Mouse (Mus musculus) kidney, postnatal 0 days (tissue): ENCODE data around the gene Ptgs1. TPM values are rescaled to one million over a fixed set of nuclear protein-coding genes. Genes with fewer than 3 reads are reported as not detected.
"Not testable (repeated sequence)": the region's sequence is repeated elsewhere in the genome, so short reads cannot be mapped to it uniquely, and the experiment has no call there.

ENCODE experiments used
- ATAC-seq: fragments of 200-750 bp; cut with Nextera tagmentation; replicated peaks from 2 replicates; pipeline ENCODE4 v1.8.0; 2017; ENCODE audit warnings: low read depth, moderate number of reproducible peaks, moderate TSS enrichment, moderate library complexity; ENCODE audit not compliant: low FRiP score
- DNase-seq: peaks from one replicate; pipeline ENCODE4 v3.0.0-alpha.2; 2016; ENCODE audit warnings: low spot score
- H3K27ac ChIP-seq: fragments of 300-500 bp; sonication (generic); 2 replicates; pipeline ENCODE4 v1.5.1; 2014; ENCODE audit warnings: mild to moderate bottlenecking
- H3K27me3 ChIP-seq: fragments of 300-500 bp; sonication (generic); 2 replicates; pipeline ENCODE4 v1.6.1; 2014; ENCODE audit warnings: low read length, mixed read lengths; ENCODE audit not compliant: insufficient read depth
- H3K36me3 ChIP-seq: fragments of 300-500 bp; sonication (generic); 2 replicates; pipeline ENCODE4 v1.6.1; 2014; ENCODE audit warnings: low read length, mixed read lengths; ENCODE audit not compliant: insufficient read depth
- H3K4me1 ChIP-seq: fragments of 300-500 bp; sonication (generic); replicated peaks from 2 replicates; pipeline ENCODE4 v1.6.1; 2014; ENCODE audit warnings: antibody characterized with exemption, low read length, mixed read lengths; ENCODE audit not compliant: insufficient read depth
- H3K4me2 ChIP-seq: fragments of 300-500 bp; sonication (generic); 2 replicates; pipeline ENCODE4 v1.6.1; 2014; ENCODE audit warnings: mild to moderate bottlenecking, low read length, moderate library complexity, mixed read lengths
- H3K4me3 ChIP-seq: fragments of 300-500 bp; sonication (generic); replicated peaks from 2 replicates; pipeline ENCODE4 v1.5.1; 2014; ENCODE audit warnings: low read depth, low read length
- H3K9ac ChIP-seq: fragments of 300-500 bp; sonication (generic); 2 replicates; pipeline ENCODE4 v1.6.1; 2014; ENCODE audit warnings: low read depth, low read length
- H3K9me3 ChIP-seq: fragments of 300-500 bp; sonication (generic); replicated peaks from 2 replicates; pipeline ENCODE4 v1.6.1; 2016; ENCODE audit warnings: low read length, inconsistent platforms, mixed read lengths
- CTCF ChIP-seq: IDR thresholded peaks from 2 replicates; pipeline ENCODE4 v1.5.1; 2016; ENCODE audit warnings: antibody characterized with exemption, low read depth, mild to moderate bottlenecking, moderate library complexity
- WGBS: fragments of 180-500 bp; shearing (Covaris S2); extraction: QIAGEN DNeasy Blood & Tissue Kit; methylation state at CpG from one replicate; pipeline ENCODE4 v1.1.7; 2014; 5-methylcytosine and 5-hydroxymethylcytosine counted together
- polyA plus RNA-seq: library from polyadenylated mRNA; unstranded; fragments of >200 nt; fragmentation: Nextera tagmentation; extraction: Ambion mirVana; gene quantifications from 2 replicates; pipeline ENCODE4 v1.2.1, GENCODE M21; 2015

Ptgs1 gene
- 41.9 and 42.0 TPM in 2 replicates for polyA plus RNA-seq

- 1% methylated on average over 18 of the region's 18 CpGs for WGBS
- peak; percentile 33; the same call in 1 of the 2 replicates for TF ChIP-seq CTCF
- Histone ChIP-seq H3K4me1 (0 out of 2 replicates have a peak, but pooled peaks cover 8% of the 10 kb centered on the region), H3K4me2 (peak within 1 kb of the TSS; percentile 94), H3K27ac (peak within 1 kb of the TSS; percentile 72), H3K27me3 (no peaks in the 10 kb centered on the region), H3K9me3 (no peaks in the 10 kb centered on the region), H3K9ac (peak within 1 kb of the TSS; percentile 63), H3K4me3 (peak within 1 kb of the TSS; percentile 61), H3K36me3 (no peaks in the 10 kb centered on the region)
- ATAC-seq = peak; percentile 67
- peak; percentile 75 for DNase-seq
These were observed at the start of gene Ptgs1 for GRCm38 (mm10) chr2:36230366-36230765. TSS of gene Ptgs1 (plus strand) at chr2:36230426.

- not testable (repeated sequence) for H3K27ac ChIP-seq, H3K9ac ChIP-seq, H3K36me3 ChIP-seq, H3K4me3 ChIP-seq, ATAC-seq, DNase-seq, H3K27me3 ChIP-seq, H3K4me1 ChIP-seq, H3K9me3 ChIP-seq, H3K4me2 ChIP-seq
- 90% methylated on average over 4 of the region's 4 CpGs for WGBS
These were observed 48.4 kb upstream of the Ptgs1 start for GRCm38 (mm10) chr2:36181587-36182368.

GRCm38 (mm10) chr2:36183278-36183677 is 46.9 kb upstream of the Ptgs1 start:
- no peak for TF ChIP-seq CTCF
- H3K27ac ChIP-seq = no peak overlapping the region
- DNase-seq = no peak
- H3K27me3 ChIP-seq = no peaks in the 10 kb centered on the region
- H3K4me1 ChIP-seq = no peaks in the 10 kb centered on the region
- no peak overlapping the region for H3K4me3 ChIP-seq
- no peaks in the 10 kb centered on the region for H3K9me3 ChIP-seq
- no peak for ATAC-seq
- no peak overlapping the region for H3K9ac ChIP-seq
- H3K4me2 ChIP-seq = no peak overlapping the region
- WGBS = 62% methylated on average over 2 of the region's 2 CpGs
- 0 out of 2 replicates have a peak, but pooled peaks cover 5% of the 10 kb centered on the region for H3K36me3 ChIP-seq

GRCm38 (mm10) chr2:36184192-36184591 is 46.0 kb upstream of the Ptgs1 start:
- no peaks in the 10 kb centered on the region for H3K9me3 ChIP-seq
- DNase-seq (no peak), ATAC-seq (no peak)
- no peak overlapping the region for H3K4me2 ChIP-seq
- H3K27ac ChIP-seq = no peak overlapping the region
- 72% methylated on average over 2 of the region's 2 CpGs for WGBS
- no peak overlapping the region for H3K4me3 ChIP-seq
- no peaks in the 10 kb centered on the region for H3K27me3 ChIP-seq
- no peak overlapping the region for H3K9ac ChIP-seq
- no peaks in the 10 kb centered on the region for H3K4me1 ChIP-seq
- H3K36me3 ChIP-seq = 0 out of 2 replicates have a peak, but pooled peaks cover 5% of the 10 kb centered on the region
- TF ChIP-seq CTCF = no peak

- Histone ChIP-seq H3K36me3 (0 out of 2 replicates have a peak, but pooled peaks cover 3% of the 10 kb centered on the region), H3K27ac (peak overlapping the region; percentile 68), H3K9ac (no peak overlapping the region), H3K27me3 (no peaks in the 10 kb centered on the region), H3K4me3 (no peak overlapping the region), H3K4me1 (no peaks in the 10 kb centered on the region), H3K4me2 (no peak overlapping the region), H3K9me3 (no peaks in the 10 kb centered on the region)
- peak; percentile 68 for DNase-seq
- TF ChIP-seq CTCF = no peak
- WGBS = 53% methylated on average over 6 of the region's 6 CpGs
- ATAC-seq = no peak
These were observed 45.4 kb upstream of the Ptgs1 start for GRCm38 (mm10) chr2:36184876-36185275.

GRCm38 (mm10) chr2:36189200-36189599 is 41.0 kb upstream of the Ptgs1 start:
- 62% methylated on average over 6 of the region's 6 CpGs for WGBS
- H3K9me3 ChIP-seq, H3K4me2 ChIP-seq, H3K9ac ChIP-seq, ATAC-seq, H3K36me3 ChIP-seq, H3K27me3 ChIP-seq, H3K4me1 ChIP-seq, H3K4me3 ChIP-seq, H3K27ac ChIP-seq, DNase-seq: not testable (repeated sequence)
